Mouse (Mus musculus): ENCODE measurements around the gene Tbcel. TPM values are rescaled to one million over a fixed set of nuclear protein-coding genes. Genes with fewer than 3 reads are reported as not detected.

Tbcel gene
- 27.6 TPM for polyA plus RNA-seq (2017; shearing (Covaris generic))

DNA sequence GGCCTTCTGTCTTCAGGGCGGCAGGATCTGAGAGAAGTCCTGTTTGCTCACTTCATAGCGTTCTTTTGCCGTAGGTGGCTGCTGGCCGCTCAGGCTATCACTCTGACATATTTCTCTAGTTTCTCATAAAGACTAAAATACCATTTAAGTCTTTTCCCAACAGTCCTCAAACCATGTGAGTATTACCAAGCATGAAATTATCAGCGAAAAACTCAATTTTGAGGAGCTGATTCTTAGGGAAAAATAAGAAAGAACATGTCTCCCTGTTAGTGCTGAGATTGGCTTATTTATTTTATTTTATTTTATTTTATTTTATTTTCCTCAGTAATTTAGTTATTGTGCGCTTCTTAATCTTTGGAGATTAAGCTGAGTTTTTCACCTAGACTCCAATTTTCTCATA is at the start of gene Tbcel:
Gene Tbcel (minus strand): TSS at position 101 of the 400 bp plus-strand sequence.

GRCm38 (mm10) chr9:42399829-42400228 is 107.8 kb downstream of the Tbcel start, which contains the start of gene Tecta:
TSS of gene Tecta (minus strand) at chr9:42399929.

Other genes with a start within 250 kb of the Tbcel start
- gene Sc5d, start 243.6 kb downstream of the Tbcel start, polyA plus RNA-seq (2017; shearing (Covaris generic)): 83.9 TPM
- 0.06 TPM for gene Tecta, start 107.9 kb downstream of the Tbcel start, polyA plus RNA-seq (2017; shearing (Covaris generic))